Mouse (Mus musculus) kidney, postnatal 4 days (tissue): ENCODE data around the gene Mllt6.
A peak's percentile ranks its signal among the peaks of the same experiment; 100 is the strongest.
"Not testable (repeated sequence)": the region's sequence is repeated elsewhere in the genome, so short reads cannot be mapped to it uniquely, and the experiment has no call there.

Experiments used
- DNase-seq, 2 experiments: peaks; one replicate each; pipeline ENCODE4 v3.0.0; 2021; ENCODE audit warnings: mixed read lengths in 2 of 2

The Mllt6 gene

DNA sequence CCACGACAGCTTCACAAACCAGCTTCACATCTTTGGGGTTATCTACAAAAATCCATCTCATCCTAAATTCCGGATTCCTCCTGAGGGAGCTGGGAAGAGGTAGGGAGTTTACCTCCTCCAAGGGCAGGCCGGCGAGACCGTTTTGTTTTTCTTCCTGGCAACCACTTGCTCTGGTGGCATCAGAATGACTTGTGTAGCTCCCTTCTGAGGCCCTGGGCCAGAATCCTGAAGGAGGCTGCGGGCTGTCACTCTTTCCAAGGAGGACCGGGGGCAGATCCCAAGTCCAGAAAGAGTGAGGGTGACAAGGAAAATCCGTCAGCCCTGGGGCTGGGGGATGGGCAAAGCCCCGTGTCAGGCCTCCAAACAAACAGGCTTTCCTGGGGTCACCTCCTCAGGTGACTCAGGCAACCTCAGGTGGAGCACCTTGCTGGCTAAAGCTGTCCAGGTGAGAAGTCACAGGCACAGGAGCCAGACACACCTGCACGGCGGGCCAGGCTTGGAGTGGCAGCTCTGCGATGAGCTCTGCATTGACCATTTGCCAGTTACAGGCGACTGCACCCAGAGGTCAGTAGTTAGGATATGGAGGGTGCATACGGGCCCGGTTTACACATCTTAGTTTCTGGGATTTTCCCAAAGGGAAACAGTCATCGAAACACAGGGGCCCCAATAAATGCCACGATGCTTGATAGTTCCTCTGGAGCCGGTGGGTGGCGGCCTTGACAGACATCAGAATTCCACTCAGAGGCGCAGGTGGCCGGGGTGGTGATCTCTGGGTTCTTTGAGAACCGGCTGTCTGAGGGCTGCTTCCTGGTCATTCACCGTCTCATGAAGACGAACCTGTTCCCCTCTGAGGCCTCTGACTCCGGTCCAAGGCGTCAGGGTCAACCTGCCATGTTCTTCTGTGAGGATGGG is 54.4 kb downstream of the Mllt6 start:
- no peak for DNase-seq

GRCm38 (mm10) chr11:97718281-97718860 is 55.2 kb downstream of the Mllt6 start:
- no peak for DNase-seq

GRCm38 (mm10) chr11:97719041-97719440 is 55.8 kb downstream of the Mllt6 start:
- DNase-seq: no peak

DNA sequence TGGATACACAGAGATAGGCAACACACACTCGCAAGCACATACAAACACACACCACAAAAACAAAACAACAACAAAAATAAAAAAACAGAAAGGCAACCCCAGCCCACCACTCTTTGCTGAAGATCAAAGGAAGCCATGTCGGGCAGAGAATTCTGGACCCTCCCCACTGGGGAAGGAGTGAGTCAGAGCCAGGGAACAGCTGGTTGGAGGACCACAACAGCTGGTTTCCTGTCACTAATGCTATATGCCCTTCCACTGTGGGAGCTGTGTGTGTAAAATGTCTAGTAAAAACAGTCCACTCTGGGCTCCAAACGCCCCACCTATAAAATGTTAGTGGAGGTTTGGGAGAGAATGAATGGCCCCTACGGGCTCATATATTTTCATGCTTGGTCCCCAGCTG is 58.1 kb downstream of the Mllt6 start:
- no peak for DNase-seq

DNA sequence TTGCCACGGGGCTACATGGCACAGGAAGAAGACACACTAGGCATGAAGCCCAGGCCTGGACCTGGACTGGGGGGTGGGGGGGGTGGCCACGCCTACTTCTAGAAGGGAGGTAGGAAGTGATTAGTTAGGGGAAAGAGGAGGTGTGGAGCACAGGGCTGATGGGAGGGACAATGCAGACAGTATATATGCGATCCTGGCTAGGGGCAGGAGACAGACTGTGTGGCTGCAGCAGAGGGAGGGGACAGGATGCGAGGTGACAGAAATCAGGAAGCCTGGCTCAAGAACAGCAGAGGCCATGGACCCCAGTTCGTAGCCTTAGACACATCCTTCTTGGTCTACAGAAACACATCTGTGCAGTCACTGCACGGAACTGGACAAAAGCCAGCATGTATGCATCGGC is 60.5 kb downstream of the Mllt6 start:
- DNase-seq: peak; percentile 31 to 47

- no peak for DNase-seq
These were observed 65.1 kb downstream of the Mllt6 start for GRCm38 (mm10) chr11:97728311-97728710.

DNA sequence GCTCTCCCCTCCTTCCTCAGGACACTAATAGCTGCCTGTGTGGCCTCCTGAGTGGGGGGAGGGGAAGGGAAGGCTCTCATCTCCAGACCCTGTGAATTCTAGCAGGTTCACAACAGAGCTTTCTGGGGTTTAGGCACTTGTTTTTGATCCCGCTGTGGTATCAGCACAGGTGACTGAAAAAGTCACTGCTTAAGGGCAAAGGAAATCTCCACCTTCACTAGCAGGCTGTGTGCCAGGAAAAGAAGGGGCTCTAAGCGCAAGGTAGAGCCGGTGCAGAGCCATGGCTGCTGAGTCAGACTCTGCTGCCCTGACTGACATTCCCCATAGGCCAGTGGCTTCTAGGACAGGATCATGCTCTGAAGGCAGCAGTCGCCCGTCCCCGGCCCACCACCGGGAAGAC is 65.5 kb downstream of the Mllt6 start:
- DNase-seq: peak in 1 of 2 experiments; percentile 8

DNA sequence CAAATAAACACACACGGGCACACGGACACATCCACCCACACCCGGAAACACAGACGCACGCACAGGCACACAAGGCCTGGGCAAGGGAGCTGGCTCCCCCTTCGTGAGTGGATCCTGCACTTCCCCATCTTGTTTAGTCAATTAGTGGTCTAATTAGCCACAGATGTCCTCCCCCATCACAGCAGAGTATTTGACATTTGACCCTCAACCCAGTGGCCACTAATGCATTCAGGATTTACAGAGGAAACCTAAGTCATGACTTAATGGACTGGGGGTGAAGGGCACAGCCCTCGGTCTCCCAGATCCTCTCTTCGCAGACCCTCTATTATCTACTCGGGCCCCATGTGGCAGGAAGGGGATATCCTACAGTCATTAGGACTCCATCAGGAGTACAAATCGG is 70.5 kb downstream of the Mllt6 start:
- peak in 1 of 2 experiments; percentile 3 for DNase-seq

DNA sequence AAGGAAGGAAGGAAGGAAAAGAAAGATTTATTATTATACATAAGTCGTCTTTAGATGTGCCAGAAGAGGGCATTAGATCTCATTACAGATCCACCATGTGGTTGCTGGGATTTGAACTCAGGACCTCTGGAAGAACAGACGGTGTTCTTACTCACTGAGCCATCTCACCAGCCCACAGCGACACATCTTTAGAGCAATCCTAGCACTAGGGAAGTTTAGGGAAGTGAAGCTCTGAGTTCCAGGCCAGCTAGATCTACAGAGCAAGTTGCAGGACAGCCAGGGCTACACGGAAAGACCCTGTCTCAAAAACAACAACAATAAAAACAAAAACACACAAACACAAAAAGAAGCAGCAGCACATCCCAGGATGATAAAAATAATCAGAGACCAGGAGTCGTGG is 71.6 kb downstream of the Mllt6 start:
- DNase-seq: not testable (repeated sequence)
